Mouse (Mus musculus): ENCODE measurements around the gene Carns1. TPM values are rescaled to one million over a fixed set of nuclear protein-coding genes. Genes with fewer than 3 reads are reported as not detected.

Carns1 gene
- total RNA-seq, 2 experiments from 2014 or later = 6.3 to 7.1 TPM

Small RNAs within 50 kb of the gene (microRNA-seq; reads per million reads assigned to microRNA genes)
- gene Gm26115 = 0 reads per million in 2 experiments

Other genes starting within 250 kb of the Carns1 start
- 1 to 10 TPM; 3.2 to 3.5 TPM for gene Aldh3b1, start 245.7 kb downstream of the Carns1 start, total RNA-seq (2021)
- 10 to 100 TPM; 13.6 to 15.9 TPM for gene Unc93b1, start 240.3 kb downstream of the Carns1 start, total RNA-seq (2021)
- gene Aldh3b3, start 216.8 kb downstream of the Carns1 start, total RNA-seq (2021) = not detected
- under 1 TPM; 0.53 to 0.99 TPM for gene Aldh3b2, start 203.2 kb downstream of the Carns1 start, total RNA-seq (2021)
- 1 to 10 TPM; 2.1 to 2.6 TPM for gene Acy3, start 188.9 kb downstream of the Carns1 start, total RNA-seq (2021)
- not detected for gene Tbx10, start 182.7 kb downstream of the Carns1 start, total RNA-seq (2021)
- gene Nudt8, start 174.9 kb downstream of the Carns1 start, total RNA-seq (2021) = 10 to 100 TPM in 1 of 2 experiments, 1 to 10 TPM in 1; 9.5 to 10.1 TPM
- 1 to 10 TPM in 1 of 2 experiments, under 1 TPM in 1; 0.97 to 1.3 TPM for gene Gm49405, start 174.9 kb downstream of the Carns1 start, total RNA-seq (2021)
- gene Doc2g, start 172.2 kb downstream of the Carns1 start, total RNA-seq (2021) = 1 to 10 TPM; 2.9 to 3.2 TPM
- gene Ndufv1, start 162.7 kb downstream of the Carns1 start, total RNA-seq (2021) = 100 to 1,000 TPM; 257 TPM
- 100 to 1,000 TPM; 455 to 471 TPM for gene Gstp1, start 137.5 kb downstream of the Carns1 start, total RNA-seq (2021)
- gene Gstp2, start 129.5 kb downstream of the Carns1 start, total RNA-seq (2021) = 10 to 100 TPM; 44.0 to 76.5 TPM
- not detected for gene Gstp3, start 115.9 kb downstream of the Carns1 start, total RNA-seq (2021)
- gene Cabp2, start 93.9 kb downstream of the Carns1 start, total RNA-seq (2021) = not detected
- 10 to 100 TPM; 36.2 to 38.7 TPM for gene Cdk2ap2, start 78.3 kb downstream of the Carns1 start, total RNA-seq (2021)
- 100 to 1,000 TPM; 174 to 181 TPM for gene Pitpnm1, start 75.5 kb downstream of the Carns1 start, total RNA-seq (2021)
- gene Aip, start 49.6 kb downstream of the Carns1 start, total RNA-seq (2021) = 100 to 1,000 TPM; 121 to 140 TPM
- not detected for gene Gpr152, start 35.7 kb downstream of the Carns1 start, total RNA-seq (2021)
- gene Cabp4, start 31.4 kb downstream of the Carns1 start, total RNA-seq (2021) = under 1 TPM; 0.22 to 0.30 TPM
- gene Coro1b, start 26.9 kb downstream of the Carns1 start, total RNA-seq (2021) = 10 to 100 TPM; 77.0 to 97.3 TPM
- 1 to 10 TPM; 1.6 to 2.5 TPM for gene Ptprcap, start 21.9 kb downstream of the Carns1 start, total RNA-seq (2021)
- 10 to 100 TPM; 32.7 to 38.3 TPM for gene Rps6kb2, start 12.1 kb downstream of the Carns1 start, total RNA-seq (2021)
- gene Tbc1d10c, start 15.8 kb upstream of the Carns1 start, total RNA-seq (2021) = 1 to 10 TPM in 1 of 2 experiments, under 1 TPM in 1; 0.52 to 1.0 TPM
- gene Ppp1ca, start 16.6 kb upstream of the Carns1 start, total RNA-seq (2021) = 100 to 1,000 TPM; 268 TPM
- 1 to 10 TPM; 7.9 to 9.6 TPM for gene Rad9a, start 26.2 kb upstream of the Carns1 start, total RNA-seq (2021)
- gene Clcf1, start 38.8 kb upstream of the Carns1 start, total RNA-seq (2021) = under 1 TPM; 0.38 to 0.57 TPM
- gene AC109138.7, start 38.9 kb upstream of the Carns1 start, total RNA-seq (2021) = not detected
- 10 to 100 TPM; 14.4 to 16.5 TPM for gene Pold4, start 56.4 kb upstream of the Carns1 start, total RNA-seq (2021)
- gene Ssh3, start 93.7 kb upstream of the Carns1 start, total RNA-seq (2021) = 10 to 100 TPM; 49.5 to 49.6 TPM
- 10 to 100 TPM; 58.5 to 59.2 TPM for gene Ankrd13d, start 107.7 kb upstream of the Carns1 start, total RNA-seq (2021)
- gene Grk2, start 130.7 kb upstream of the Carns1 start, total RNA-seq (2021) = 100 to 1,000 TPM; 184 to 192 TPM
- 10 to 100 TPM; 74.2 to 88.4 TPM for gene Kdm2a, start 222.8 kb upstream of the Carns1 start, total RNA-seq (2021)

Data from layer of hippocampus, adult 18-20 months (tissue).